Comparison of ENCODE assay signal across 9 mouse cellular contexts in the genomic region with DNA sequence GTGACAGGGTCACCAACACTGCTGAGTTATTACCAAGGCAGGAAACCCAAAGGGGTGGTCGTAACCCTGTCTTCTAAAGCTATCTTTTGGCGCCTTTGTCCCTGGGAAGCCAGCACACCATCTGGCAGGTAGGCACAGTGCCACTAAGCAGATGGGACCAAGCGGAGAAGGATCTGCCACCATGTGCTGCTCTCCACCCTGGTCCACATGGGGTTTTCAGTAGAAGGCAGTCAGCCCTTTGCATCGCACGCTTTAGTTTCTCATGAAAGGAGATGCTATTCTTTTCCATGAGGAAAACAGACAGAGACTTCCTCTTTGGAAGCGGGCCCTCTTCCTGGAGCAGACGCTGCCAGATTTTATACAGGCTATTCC.
A peak's percentile ranks its signal among the peaks of the same experiment; 100 is the strongest.
DNase-seq lines count a peak whose midpoint lies in the region; ATAC-seq and TF ChIP-seq lines count a peak whose summit lies in the region.
"Had no signal": no experiment of that assay in that cellular context is flagged by ENCODE, and none has a peak within 500 bp of the region (broad histone marks: within the 10 kb centered on the region; RNA-seq: fewer than 3 reads in every experiment).

No protein-coding gene starts in this region.

- H3K36me3 ChIP-seq in kidney, embryonic 16.5 days (ENCODE audit: insufficient read depth, low read length): no peaks in the 10 kb centered on the region
- H3K36me3 ChIP-seq: G1E had no signal

- no peak overlapping the region for H3K4me3 ChIP-seq in kidney, embryonic 16.5 days (ENCODE audit: low read length)
- H3K4me3 ChIP-seq in lung, adult 2 months (replicated peaks; ENCODE audit: extremely low read depth, low read depth, low read length): no peak overlapping the region

- H3K27me3 ChIP-seq in kidney, embryonic 16.5 days (ENCODE audit: insufficient read depth, low read length): no peaks in the 10 kb centered on the region

- no peak overlapping the region for H3K4me2 ChIP-seq in kidney, embryonic 16.5 days (replicated peaks; ENCODE audit: low read depth, low read length)

- TF ChIP-seq POLR2A in lung, adult 2 months (IDR thresholded peaks at IDR 0.05; ENCODE audit: borderline replicate concordance, extremely low read depth, low read depth, low read length): no peak

- no peak for ATAC-seq in kidney, embryonic 16.5 days (ENCODE audit: low FRiP score, low TSS enrichment)

- WGBS in kidney, embryonic 16.5 days: 57% methylated on average over 7 of the region's 7 CpGs
- WGBS in lung, adult 2 months: 55% methylated on average over 7 of the region's 7 CpGs

- no peak for TF ChIP-seq CTCF in lung, adult 2 months (IDR thresholded peaks at IDR 0.05; ENCODE audit: insufficient read depth, low read length)

- intact Hi-C loops in gastrocnemius, postnatal 36 days (cut with DNase I): no loop called here

- H3K9ac ChIP-seq in kidney, embryonic 16.5 days (replicated peaks; ENCODE audit: low read length): no peak overlapping the region

- H3K9me3 ChIP-seq in kidney, embryonic 16.5 days (ENCODE audit: low read length): no peaks in the 10 kb centered on the region

- H3K27ac ChIP-seq in kidney, embryonic 16.5 days (ENCODE audit: low read length): no peak overlapping the region

- H3K4me1 ChIP-seq in kidney, embryonic 16.5 days (ENCODE audit: insufficient read depth, low read length): no peaks in the 10 kb centered on the region
- no peaks in the 10 kb centered on the region for H3K4me1 ChIP-seq in lung, adult 2 months (ENCODE audit: control insufficient read depth, insufficient read depth, low read length)

- peak; percentile 58 for DNase-seq in kidney, postnatal 10 days
- peak; percentile 97 to 98 for DNase-seq in cerebellum, postnatal 25 days
- peak; percentile 25 to 39 for DNase-seq in kidney, postnatal 25 days
- peak; percentile 31 for DNase-seq in retina, embryonic 14.5 days (ENCODE audit: low spot score)
- no peak for DNase-seq in thymus, adult 18-20 months
- DNase-seq in lung, adult 2 months: no peak
- DNase-seq in gastrocnemius, postnatal 36 days: no peak

Comparison
In these comparisons a context has a peak if more than half of its experiments do, and no peak if none do; other contexts are left out.
1. DNase-seq: peak in kidney, postnatal 10 days (single experiment), cerebellum, postnatal 25 days (2 of 2), kidney, postnatal 25 days (2 of 2) and retina, embryonic 14.5 days (single experiment); none in thymus, adult 18-20 months (0 of 2), lung, adult 2 months (single experiment) and gastrocnemius, postnatal 36 days (0 of 2).